8 mouse cellular contexts compared by ENCODE assay signal in the genomic region with DNA sequence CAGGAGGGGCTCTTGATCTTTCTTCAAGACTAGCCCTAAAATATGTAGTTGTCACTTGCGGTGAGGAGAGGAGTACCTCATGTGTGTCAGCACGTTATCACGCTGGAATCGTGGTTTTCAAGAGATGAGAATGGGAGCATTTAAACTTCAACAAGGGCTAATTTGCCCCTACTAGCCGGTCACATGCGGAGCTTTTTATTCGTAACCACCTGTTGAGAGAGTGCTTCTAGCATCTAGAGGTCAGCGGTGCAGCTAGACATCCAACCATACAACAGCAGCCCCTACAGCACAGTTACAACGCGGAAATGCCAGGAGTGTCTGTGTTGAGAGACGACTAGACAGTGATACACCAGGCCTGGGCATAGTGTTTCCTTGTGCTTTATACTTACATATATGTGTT. TPM values are rescaled to one million over a fixed set of nuclear protein-coding genes. Genes with fewer than 3 reads are reported as not detected.
A peak's percentile ranks its signal among the peaks of the same experiment; 100 is the strongest.
DNase-seq lines count a peak whose midpoint lies in the region; ATAC-seq and TF ChIP-seq lines count a peak whose summit lies in the region.

No protein-coding gene starts in this region.

- H3K9ac ChIP-seq in kidney, embryonic 16.5 days (replicated peaks; ENCODE audit: low read length), result peak overlapping the region; percentile 96
- peak overlapping the region; percentile 96 for H3K9ac ChIP-seq in forebrain, postnatal 0 days

- no peak for DNase-seq in kidney, postnatal 14 days
- DNase-seq in adipocyte (ENCODE audit: low spot score) (peak; percentile 16), liver (peak; percentile 15)
- peak; percentile 35 for DNase-seq in forebrain, postnatal 0 days
- no peak for DNase-seq in left cerebral cortex, adult 11 months (ENCODE audit: low spot score)
- no peak for DNase-seq in testis, postnatal 14 days (ENCODE audit: low spot score)

- peak overlapping the region; percentile 95 for H3K4me3 ChIP-seq in kidney, embryonic 16.5 days (ENCODE audit: low read length)
- H3K4me3 ChIP-seq in forebrain, postnatal 0 days (ENCODE audit: low read depth, low read length), result peak overlapping the region; percentile 98
- H3K4me3 ChIP-seq in small intestine, adult 2 months (ENCODE audit: low read depth, low read length), result peak overlapping the region; percentile 80

- under 1% methylated on average over 11 of the region's 11 CpGs for WGBS in kidney, embryonic 16.5 days
- under 1% methylated on average over 11 of the region's 11 CpGs for WGBS in forebrain, postnatal 0 days
- under 1% methylated on average over 11 of the region's 11 CpGs for WGBS in small intestine, adult 2 months

- peak overlapping the region; percentile 96 for H3K27ac ChIP-seq in kidney, embryonic 16.5 days (ENCODE audit: low read length)
- peak overlapping the region; percentile 92; the same call in 1 of the 2 replicates for H3K27ac ChIP-seq in forebrain, postnatal 0 days (ENCODE audit: low read depth, low read length)
- H3K27ac ChIP-seq in small intestine, adult 2 months (ENCODE audit: insufficient read depth, low read depth, low read length), result peak overlapping the region; percentile 96

- no peaks in the 10 kb centered on the region for H3K27me3 ChIP-seq in kidney, embryonic 16.5 days (ENCODE audit: insufficient read depth, low read length)
- H3K27me3 ChIP-seq in forebrain, postnatal 0 days (ENCODE audit: insufficient read depth, low read length), result no peaks in the 10 kb centered on the region
- H3K27me3 ChIP-seq in small intestine, adult 2 months (ENCODE audit: control insufficient read depth, insufficient read depth, low read length), result no peaks in the 10 kb centered on the region

- no peak for ATAC-seq in kidney, embryonic 16.5 days (ENCODE audit: low FRiP score, low TSS enrichment)
- ATAC-seq in forebrain, postnatal 0 days, result no peak

- TF ChIP-seq CTCF in forebrain, postnatal 0 days (IDR thresholded peaks at IDR 0.05; ENCODE audit: low read depth), result peak; percentile 26
- no peak for TF ChIP-seq CTCF in small intestine, adult 2 months (IDR thresholded peaks at IDR 0.05; ENCODE audit: extremely low read depth, insufficient read length, insufficient replicate concordance, low read depth, low read length)

- peak overlapping the region; percentile 84 for H3K4me2 ChIP-seq in kidney, embryonic 16.5 days (replicated peaks; ENCODE audit: low read depth, low read length)
- peak overlapping the region; percentile 74 for H3K4me2 ChIP-seq in forebrain, postnatal 0 days (ENCODE audit: low read depth)

- no peaks in the 10 kb centered on the region for H3K9me3 ChIP-seq in kidney, embryonic 16.5 days (ENCODE audit: low read length)
- H3K9me3 ChIP-seq in forebrain, postnatal 0 days (ENCODE audit: low read length), result no peaks in the 10 kb centered on the region

- peaks cover 21% of the 10 kb centered on the region for H3K4me1 ChIP-seq in kidney, embryonic 16.5 days (ENCODE audit: insufficient read depth, low read length)
- H3K4me1 ChIP-seq in forebrain, postnatal 0 days (ENCODE audit: insufficient read depth), result peaks cover 14% of the 10 kb centered on the region
- 0 out of 2 replicates have a peak, but pooled peaks cover 1% of the 10 kb centered on the region for H3K4me1 ChIP-seq in small intestine, adult 2 months (ENCODE audit: control insufficient read depth, insufficient read depth, insufficient read length, low read length)

- TF ChIP-seq POLR2A in small intestine, adult 2 months (IDR thresholded peaks at IDR 0.05; ENCODE audit: low read depth, low read length), result no peak

- H3K36me3 ChIP-seq in kidney, embryonic 16.5 days (ENCODE audit: insufficient read depth, low read length), result peaks cover 22% of the 10 kb centered on the region
- peaks cover 15% of the 10 kb centered on the region for H3K36me3 ChIP-seq in forebrain, postnatal 0 days (ENCODE audit: insufficient read depth)
- H3K36me3 ChIP-seq in small intestine, adult 2 months (ENCODE audit: control insufficient read depth, insufficient read depth, low read length), result peaks cover 24% of the 10 kb centered on the region

RNA-seq across cellular contexts. Expression of a gene that starts 0.8 kb away (rescaled TPM):
- 261 and 273 TPM in 2 replicates for polyA plus RNA-seq in kidney, embryonic 16.5 days (2015; fragmentation: Nextera tagmentation; extraction: Ambion mirVana)
- 192 and 198 TPM in 2 replicates for total RNA-seq in forebrain, postnatal 0 days (2014; rRNA removed)
- polyA plus RNA-seq in forebrain, postnatal 0 days (2015; fragmentation: Nextera tagmentation; extraction: Ambion mirVana), result 239 and 241 TPM in 2 replicates
- 40.2 and 62.7 TPM in 2 replicates for polyA plus RNA-seq in small intestine, adult 2 months (2012; rRNA removed)

RNA-seq across cellular contexts. Expression of a gene that starts 34.3 kb away (rescaled TPM):
- polyA plus RNA-seq in kidney, embryonic 16.5 days (2015; fragmentation: Nextera tagmentation; extraction: Ambion mirVana), result 0.49 and 0.51 TPM in 2 replicates
- total RNA-seq in forebrain, postnatal 0 days (2014; rRNA removed), result 0.24 TPM in 1 of 2 replicates, not detected in the other
- polyA plus RNA-seq in forebrain, postnatal 0 days (2015; fragmentation: Nextera tagmentation; extraction: Ambion mirVana), result 0.22 and 0.25 TPM in 2 replicates
- polyA plus RNA-seq in small intestine, adult 2 months (2012; rRNA removed), result not detected in 2 replicates

RNA-seq across cellular contexts. Expression of a gene that starts 41.6 kb away (rescaled TPM):
- 8.2 and 10.1 TPM in 2 replicates for polyA plus RNA-seq in kidney, embryonic 16.5 days (2015; fragmentation: Nextera tagmentation; extraction: Ambion mirVana)
- 29.5 and 35.0 TPM in 2 replicates for total RNA-seq in forebrain, postnatal 0 days (2014; rRNA removed)
- polyA plus RNA-seq in forebrain, postnatal 0 days (2015; fragmentation: Nextera tagmentation; extraction: Ambion mirVana), result 9.4 and 11.8 TPM in 2 replicates
- 3.8 and 5.3 TPM in 2 replicates for polyA plus RNA-seq in small intestine, adult 2 months (2012; rRNA removed)

Comparison
In these comparisons a context has a peak if more than half of its experiments do, and no peak if none do; other contexts are left out.
1. DNase-seq: peak in adipocyte (single experiment), forebrain, postnatal 0 days (single experiment) and liver (single experiment); none in kidney, postnatal 14 days (single experiment), left cerebral cortex, adult 11 months (single experiment) and testis, postnatal 14 days (single experiment).
2. Peak in every context shown above with its lines, with median percentiles within 50 percentile points of each other: H3K27ac ChIP-seq and H3K4me3 ChIP-seq.